Mouse (Mus musculus) forebrain, embryonic 14.5 days (tissue): ENCODE measurements at regions not wholly inside any gene's neighbourhood (a gene's known extent, or its start where the extent isn't known, plus 50 kb on each side); places are given as distances from the start of the nearest gene placed in this dataset. TPM values are rescaled to one million over a fixed set of nuclear protein-coding genes. Genes with fewer than 3 reads are reported as not detected.

ENCODE experiments used
- ATAC-seq: fragments of 200-750 bp; cut with Nextera tagmentation; 2 replicates; pipeline ENCODE4 v1.8.0; 2017; ENCODE audit warnings: mild to moderate bottlenecking, moderate library complexity
- DNase-seq: peaks from one replicate; pipeline ENCODE4 v3.0.0-alpha.2; 2015; ENCODE audit warnings: low spot score
- H3K27ac ChIP-seq: fragments of 300-500 bp; sonication (generic); 2 replicates; pipeline ENCODE4 v1.5.1; 2014; ENCODE audit warnings: low read depth, mild to moderate bottlenecking, control low read depth, low read length, moderate library complexity
- H3K27me3 ChIP-seq: fragments of 300-500 bp; sonication (generic); replicated peaks from 2 replicates; pipeline ENCODE4 v1.6.1; 2014; ENCODE audit warnings: low read length, control low read depth, mixed read lengths; ENCODE audit not compliant: control insufficient read depth, insufficient read depth
- H3K36me3 ChIP-seq: fragments of 300-500 bp; sonication (generic); 2 replicates; pipeline ENCODE4 v1.6.1; 2014; ENCODE audit warnings: low read length, control low read depth; ENCODE audit not compliant: control insufficient read depth, insufficient read depth
- H3K4me1 ChIP-seq: fragments of 300-500 bp; sonication (generic); 2 replicates; pipeline ENCODE4 v1.6.1; 2014; ENCODE audit warnings: antibody characterized with exemption, low read length, control low read depth; ENCODE audit not compliant: control insufficient read depth, insufficient read depth
- H3K4me2 ChIP-seq: fragments of 300-500 bp; sonication (generic); 2 replicates; pipeline ENCODE4 v1.6.1; 2014; ENCODE audit warnings: mild to moderate bottlenecking, control low read depth, low read length
- H3K4me3 ChIP-seq: fragments of 300-500 bp; sonication (generic); 2 replicates; pipeline ENCODE4 v1.5.1; 2014; ENCODE audit warnings: low read depth, low read length, control low read depth
- H3K9ac ChIP-seq: fragments of 300-500 bp; sonication (generic); 2 replicates; pipeline ENCODE4 v1.6.1; 2014; ENCODE audit warnings: mild to moderate bottlenecking, low read length, control low read depth, moderate library complexity
- H3K9me3 ChIP-seq: fragments of 300-500 bp; sonication (generic); replicated peaks from 2 replicates; pipeline ENCODE4 v1.6.1; 2016; ENCODE audit warnings: low read length, control low read depth, mixed read lengths; ENCODE audit not compliant: control insufficient read depth
- WGBS: fragments of 180-500 bp; shearing (Covaris S2); extraction: QIAGEN DNeasy Blood & Tissue Kit; methylation state at CpG from one replicate; pipeline ENCODE4 v1.1.7; 2014; 5-methylcytosine and 5-hydroxymethylcytosine counted together
- microRNA counts: library from miRNA; unstranded; fragments of <30 nt; microRNA quantifications from one replicate; lab custom pipeline; 2016
- microRNA-seq: library from miRNA; unstranded; fragments of <30 nt; microRNA quantifications from one replicate; pipeline ENCODE4, GENCODE M21; 2016

DNA sequence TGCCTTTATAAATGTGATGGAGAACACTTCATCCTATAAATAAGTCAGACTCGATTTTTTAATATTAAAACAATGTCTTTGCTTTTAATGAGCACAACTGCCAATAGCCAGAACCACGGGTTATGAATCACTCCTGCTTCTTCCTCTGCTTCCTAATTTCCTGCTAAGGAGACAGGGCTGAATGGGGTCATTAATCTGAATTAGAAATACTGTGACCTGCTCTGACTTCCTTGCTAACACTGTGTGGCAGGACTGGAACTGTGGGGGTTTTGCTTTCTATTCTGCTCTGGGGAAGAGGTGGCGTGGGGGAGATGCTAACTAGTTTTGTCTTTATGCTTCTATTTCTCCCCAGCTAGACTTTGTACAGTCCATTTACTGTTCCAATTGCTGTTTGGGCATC lies 52.6 kb upstream of the Ccdc85a start:
- no peak for DNase-seq
- no peak for ATAC-seq
- no peaks in the 10 kb centered on the region for H3K36me3 ChIP-seq
- H3K9ac ChIP-seq: no peak overlapping the region
- 61% methylated on average over 3 of the region's 3 CpGs for WGBS
- no peak overlapping the region for H3K27ac ChIP-seq
- no peaks in the 10 kb centered on the region for H3K4me1 ChIP-seq
- no peak overlapping the region for H3K4me3 ChIP-seq
- no peaks in the 10 kb centered on the region for H3K27me3 ChIP-seq
- no peak overlapping the region for H3K4me2 ChIP-seq
- H3K9me3 ChIP-seq: no peaks in the 10 kb centered on the region

MicroRNA genes in the stretch of these regions (microRNA counts, 519-probe panel; counts per million panel counts)
- not detected for microRNA mmu-miR-216a (lab: Ali Mortazavi, UCI)
- microRNA mmu-miR-216b (lab: Ali Mortazavi, UCI): not detected
- not detected for microRNA mmu-miR-217 (lab: Ali Mortazavi, UCI)

Small RNA genes lying in the stretch of these regions (microRNA-seq; reads per million reads assigned to microRNA genes)
- 11.1 reads per million, percentile 34 among the genes with 10 or more reads in this experiment for gene Mir216a
- gene Mir216b: not detected
- not detected for gene Mir216c
- gene Mir217: 44.9 reads per million, percentile 48 among the genes with 10 or more reads in this experiment
